Mouse (Mus musculus) adrenal gland, adult 8-10 months (tissue): ENCODE measurements around the gene Kcnc4. TPM values are rescaled to one million over a fixed set of nuclear protein-coding genes. Genes with fewer than 3 reads are reported as not detected.
A peak's percentile ranks its signal among the peaks of the same experiment; 100 is the strongest.

ENCODE experiments used
- DNase-seq: peaks from one replicate; pipeline ENCODE4 v3.0.0; 2022
- total RNA-seq, 4 experiments: library from RNA; stranded (reverse); gene quantifications; 2 replicates each; pipeline ENCODE4 v1.2.4; 2022

The Kcnc4 gene
- 10 to 100 TPM; 10.3 to 19.0 (median 12.7) TPM for total RNA-seq

- no peak for DNase-seq
These were observed at the start of gene Kcnc4 for GRCm38 (mm10) chr3:107459196-107459772. Gene Kcnc4, minus strand, starts transcription at chr3:107459552.

GRCm38 (mm10) chr3:107508696-107509095 is 49.3 kb upstream of the Kcnc4 start:
- no peak for DNase-seq

GRCm38 (mm10) chr3:107507966-107508365 is 48.6 kb upstream of the Kcnc4 start:
- no peak for DNase-seq

GRCm38 (mm10) chr3:107506531-107506930 is 47.2 kb upstream of the Kcnc4 start:
- no peak for DNase-seq

GRCm38 (mm10) chr3:107505464-107506367 is 46.4 kb upstream of the Kcnc4 start:
- no peak for DNase-seq

- DNase-seq = no peak
These were observed 45.2 kb upstream of the Kcnc4 start for GRCm38 (mm10) chr3:107504542-107504941.

- DNase-seq = no peak
These were observed 44.4 kb upstream of the Kcnc4 start for GRCm38 (mm10) chr3:107503716-107504115.

GRCm38 (mm10) chr3:107501702-107502151 is 42.4 kb upstream of the Kcnc4 start:
- peak; percentile 24 for DNase-seq

- DNase-seq = no peak
These were observed 40.9 kb upstream of the Kcnc4 start for GRCm38 (mm10) chr3:107500301-107500700.

GRCm38 (mm10) chr3:107496086-107496850 is 36.9 kb upstream of the Kcnc4 start:
- DNase-seq = no peak

GRCm38 (mm10) chr3:107495524-107495923 is 36.2 kb upstream of the Kcnc4 start:
- DNase-seq = no peak

- no peak for DNase-seq
These were observed 32.1 kb upstream of the Kcnc4 start for GRCm38 (mm10) chr3:107491459-107491858.

GRCm38 (mm10) chr3:107488637-107489036 is 29.3 kb upstream of the Kcnc4 start:
- DNase-seq = no peak

- DNase-seq = no peak
These were observed 23.9 kb upstream of the Kcnc4 start for GRCm38 (mm10) chr3:107483290-107483689.

GRCm38 (mm10) chr3:107480660-107481059 is 21.3 kb upstream of the Kcnc4 start:
- DNase-seq = no peak

GRCm38 (mm10) chr3:107472198-107472597 is 12.8 kb upstream of the Kcnc4 start:
- no peak for DNase-seq

- no peak for DNase-seq
These were observed 9.7 kb upstream of the Kcnc4 start for GRCm38 (mm10) chr3:107469059-107469458.

GRCm38 (mm10) chr3:107468106-107468505 is 8.8 kb upstream of the Kcnc4 start:
- no peak for DNase-seq

- DNase-seq = no peak
These were observed 7.2 kb upstream of the Kcnc4 start for GRCm38 (mm10) chr3:107466577-107466976.

- DNase-seq = no peak
These were observed 2.8 kb upstream of the Kcnc4 start for GRCm38 (mm10) chr3:107462160-107462559.

GRCm38 (mm10) chr3:107459773-107460431 is 550 bp upstream of the Kcnc4 start:
- no peak for DNase-seq

GRCm38 (mm10) chr3:107458528-107459195 is 690 bp downstream of the Kcnc4 start:
- DNase-seq = no peak
